Mouse (Mus musculus) retina, embryonic 14.5 days (tissue): ENCODE results near the gene Ptpru.
A peak's percentile ranks its signal among the peaks of the same experiment; 100 is the strongest.

ENCODE experiments used
- DNase-seq: peaks from one replicate; pipeline ENCODE4 v3.0.0-alpha.2; 2015; ENCODE audit warnings: low spot score

Gene Ptpru

GRCm38 (mm10) chr4:131837872-131838524, at the start of gene Ptpru:
Ptpru (minus strand) TSS chr4:131838288.
- peak; percentile 94 for DNase-seq

- DNase-seq = no peak
Observed at GRCm38 (mm10) chr4:131885376-131885775, 47.3 kb upstream of the Ptpru start.

GRCm38 (mm10) chr4:131883571-131883970, 45.5 kb upstream of the Ptpru start:
- no peak for DNase-seq

- DNase-seq = no peak
Observed at GRCm38 (mm10) chr4:131881306-131881705, 43.2 kb upstream of the Ptpru start.

- DNase-seq = no peak
Observed at GRCm38 (mm10) chr4:131879692-131880091, 41.6 kb upstream of the Ptpru start.

GRCm38 (mm10) chr4:131876836-131877235, 38.7 kb upstream of the Ptpru start:
- no peak for DNase-seq

- DNase-seq = no peak
Observed at GRCm38 (mm10) chr4:131875242-131875641, 37.2 kb upstream of the Ptpru start.

- peak; percentile 26 for DNase-seq
Observed at GRCm38 (mm10) chr4:131874567-131874966, 36.5 kb upstream of the Ptpru start.

GRCm38 (mm10) chr4:131874169-131874536, 36.1 kb upstream of the Ptpru start:
- DNase-seq = no peak

- peak; percentile 96 for DNase-seq
Observed at GRCm38 (mm10) chr4:131873293-131874168, 35.4 kb upstream of the Ptpru start, which contains the start of gene Srsf4. Srsf4 (plus strand) TSS chr4:131873617.

GRCm38 (mm10) chr4:131872672-131873292, 34.7 kb upstream of the Ptpru start:
- no peak for DNase-seq

GRCm38 (mm10) chr4:131861341-131861739, 23.3 kb upstream of the Ptpru start:
- no peak for DNase-seq

- DNase-seq = peak; percentile 91
Observed at GRCm38 (mm10) chr4:131860492-131861340, 22.6 kb upstream of the Ptpru start.

GRCm38 (mm10) chr4:131854950-131855349, 16.9 kb upstream of the Ptpru start:
- DNase-seq = no peak

- no peak for DNase-seq
Observed at GRCm38 (mm10) chr4:131849986-131850638, 12.0 kb upstream of the Ptpru start.

GRCm38 (mm10) chr4:131848082-131848481, 10.0 kb upstream of the Ptpru start:
- DNase-seq = no peak

GRCm38 (mm10) chr4:131845991-131846778, 8.1 kb upstream of the Ptpru start:
- no peak for DNase-seq

- peak; percentile 96 for DNase-seq
Observed at GRCm38 (mm10) chr4:131843290-131843743, 5.2 kb upstream of the Ptpru start, which contains the start of gene Mecr. Mecr (plus strand) TSS chr4:131843470.

- no peak for DNase-seq
Observed at GRCm38 (mm10) chr4:131836891-131837491, 1.1 kb downstream of the Ptpru start.

- peak; percentile 58 for DNase-seq
Observed at GRCm38 (mm10) chr4:131836351-131836881, 1.7 kb downstream of the Ptpru start.
